11 mouse cellular contexts compared by ENCODE assay signal in the genomic region with DNA sequence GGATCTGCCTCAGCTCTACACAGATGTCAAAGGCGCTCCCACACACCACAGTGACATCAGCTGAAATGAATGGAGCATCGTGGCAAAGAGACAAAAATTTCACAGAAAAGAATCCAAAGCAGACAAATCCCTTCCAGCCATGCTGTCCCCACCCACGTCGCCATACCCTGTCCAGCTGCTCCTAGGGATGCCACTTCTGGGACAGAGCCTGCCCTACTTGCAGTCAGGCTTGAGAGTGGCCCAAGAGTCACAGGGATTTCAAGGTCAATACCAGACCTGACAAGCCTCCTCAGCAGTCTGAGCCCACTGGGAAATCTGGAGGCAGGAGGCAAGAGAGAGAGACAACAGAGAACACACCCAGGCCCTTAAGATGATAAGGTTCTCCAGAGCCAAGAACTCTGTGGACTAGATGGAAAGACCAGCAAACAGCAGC. TPM values are rescaled to one million over a fixed set of nuclear protein-coding genes. Genes with fewer than 3 reads are reported as not detected.
DNase-seq lines count a peak whose midpoint lies in the region; ATAC-seq lines count a peak whose summit lies in the region.
"Had no signal": no experiment of that assay in that cellular context is flagged by ENCODE, and none has a peak within 500 bp of the region (broad histone marks: within the 10 kb centered on the region; RNA-seq: fewer than 3 reads in every experiment).

No protein-coding gene starts in this region.

- intact Hi-C loops in heart, postnatal 14 days (cut with DNase I), result no loop called here

- no peak for ATAC-seq in CD4-positive, CD25-positive, alpha-beta regulatory T cell, adult 4 months
- ATAC-seq in erythroblast, adult 5-6 weeks (replicated peaks; ENCODE audit: low FRiP score, poor library complexity, severe bottlenecking), result no peak

- peak; percentile 50 for DNase-seq in layer of hippocampus, adult 11-12 months (ENCODE audit: low spot score)
- no peak for DNase-seq in layer of hippocampus, adult 9-10 months (ENCODE audit: low spot score)
- peak; percentile 20 to 42 for DNase-seq in gastrocnemius, adult 8-10 months (ENCODE audit: low spot score in 2 of 2)
- peak; percentile 57 to 61 for DNase-seq in heart, postnatal 14 days
- DNase-seq in skeletal muscle tissue, adult 2 months (ENCODE audit: low read depth, low spot score), result peak; percentile 79
- no peak for DNase-seq in adrenal gland, postnatal 10 days
- DNase-seq: cerebellum, adult 11-12 months; liver, embryonic 13.5 days; midbrain, embryonic 14.5 days had no signal

RNA-seq across cellular contexts. Expression of a gene that starts 24.4 kb away (rescaled TPM):
- 1 to 10 TPM; 1.0 to 2.1 (median 1.5) TPM for total RNA-seq in gastrocnemius, adult 8-10 months (2022)
- total RNA-seq in heart, postnatal 14 days (2021), result 1 to 10 TPM; 5.4 to 6.0 TPM
- polyA plus RNA-seq in CD4-positive, CD25-positive, alpha-beta regulatory T cell, adult 4 months (2017; shearing (Covaris generic)), result under 1 TPM; 0.34 to 0.48 TPM
- 10 to 100 TPM; 18.2 to 21.7 TPM for total RNA-seq in adrenal gland, postnatal 10 days (2021)
- 0.19 and 1.5 TPM in 2 replicates for total RNA-seq in erythroblast, adult 5-6 weeks (2015; ENCODE audit: low replicate concordance)
- total RNA-seq in erythroblast, adult 5-6 weeks (2017; ENCODE audit: low replicate concordance), result not detected in 2 replicates

Comparison
In these comparisons a context has a peak if more than half of its experiments do, and no peak if none do; other contexts are left out.
1. DNase-seq: peak in layer of hippocampus, adult 11-12 months (single experiment), gastrocnemius, adult 8-10 months (2 of 2), heart, postnatal 14 days (2 of 2) and skeletal muscle tissue, adult 2 months (single experiment); none in layer of hippocampus, adult 9-10 months (single experiment) and adrenal gland, postnatal 10 days (single experiment).